Mouse (Mus musculus): ENCODE data around the gene E330034G19Rik.

DNA sequence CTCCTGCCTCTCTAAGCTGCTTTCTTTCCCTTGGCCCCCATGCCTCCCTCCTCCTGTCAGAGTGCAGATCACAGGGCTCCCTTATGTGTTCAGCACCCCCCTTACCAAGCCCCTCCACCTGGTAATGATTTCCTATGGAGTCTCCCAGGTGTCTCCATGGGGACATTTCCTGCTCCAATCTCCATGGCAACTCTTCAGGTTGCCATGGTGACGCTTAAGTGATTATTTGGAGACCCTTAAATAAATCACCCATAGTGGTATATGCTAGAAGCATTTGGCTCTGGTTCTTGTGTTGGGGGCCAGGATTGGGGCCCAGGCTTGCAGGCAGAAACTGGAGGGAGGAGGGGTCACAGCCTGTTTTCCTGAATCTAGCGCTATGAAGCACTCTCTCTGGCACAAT lies 30.1 kb upstream of the E330034G19Rik start:
- TF ChIP-seq EP300 (IDR thresholded peaks at IDR 0.05; ENCODE audit: low read depth) (no peak), CTCF (IDR thresholded peaks at IDR 0.05; ENCODE audit: low read depth) (no peak)
